25 mouse cellular contexts compared by ENCODE assay signal in genomic region chr6:35154540-35154939, GRCm38 (mm10).
"Had no signal": no experiment of that assay in that cellular context is flagged by ENCODE, and none has a peak within 500 bp of the region (broad histone marks: within the 10 kb centered on the region; RNA-seq: fewer than 3 reads in every experiment).

No protein-coding gene starts in this region.

- H3K4me3 ChIP-seq: heart, embryonic 10.5 days; heart, embryonic 12.5 days; hindbrain, embryonic 10.5 days; hindbrain, embryonic 12.5 days; intestine, embryonic 15.5 days; layer of hippocampus, adult 2 months; left cerebral cortex, adult 2 months; limb, embryonic 13.5 days; limb, embryonic 15.5 days; liver, embryonic 12.5 days had no signal

- H3K9me3 ChIP-seq: heart, embryonic 10.5 days; heart, embryonic 12.5 days; hindbrain, embryonic 10.5 days; hindbrain, embryonic 12.5 days; intestine, embryonic 15.5 days; limb, embryonic 13.5 days; limb, embryonic 15.5 days; liver, embryonic 12.5 days had no signal

- H3K27me3 ChIP-seq: heart, embryonic 12.5 days; hindbrain, embryonic 12.5 days; intestine, embryonic 15.5 days; limb, embryonic 13.5 days; limb, embryonic 15.5 days; liver, embryonic 12.5 days had no signal

- DNase-seq: gastrocnemius, postnatal 14 days; gastrocnemius, postnatal 36 days; heart, adult 18-20 months; heart, postnatal 10 days; heart, postnatal 4 days; kidney, adult 18-20 months; kidney, adult 8-10 months; kidney, postnatal 10 days; kidney, postnatal 25 days; kidney, postnatal 4 days had no signal

- H3K27ac ChIP-seq: heart, embryonic 10.5 days; hindbrain, embryonic 10.5 days; hindbrain, embryonic 12.5 days; hindbrain, embryonic 14.5 days; intestine, embryonic 15.5 days; layer of hippocampus, adult 2 months; left cerebral cortex, adult 2 months; limb, embryonic 13.5 days; limb, embryonic 15.5 days; liver, embryonic 12.5 days; liver, embryonic 14.5 days had no signal

- H3K36me3 ChIP-seq: heart, embryonic 10.5 days; heart, embryonic 12.5 days; hindbrain, embryonic 10.5 days; hindbrain, embryonic 12.5 days; intestine, embryonic 15.5 days; limb, embryonic 13.5 days; limb, embryonic 15.5 days; liver, embryonic 12.5 days had no signal

- H3K4me1 ChIP-seq: heart, embryonic 10.5 days; heart, embryonic 12.5 days; hindbrain, embryonic 10.5 days; hindbrain, embryonic 12.5 days; intestine, embryonic 15.5 days; limb, embryonic 13.5 days; limb, embryonic 15.5 days; liver, embryonic 12.5 days had no signal

- ATAC-seq: hindbrain, embryonic 16.5 days; inflammation-experienced regulatory T-cells, adult 6 months; intestine, embryonic 15.5 days; intestine, postnatal 0 days; liver, embryonic 12.5 days had no signal

- H3K9ac ChIP-seq: heart, embryonic 12.5 days; hindbrain, embryonic 12.5 days; hindbrain, embryonic 14.5 days; intestine, embryonic 15.5 days; limb, embryonic 13.5 days; limb, embryonic 15.5 days; liver, embryonic 12.5 days; liver, embryonic 14.5 days had no signal
